Mouse (Mus musculus): ENCODE results near the gene Gch1.

- no peak for TF ChIP-seq CTCF (IDR thresholded peaks at IDR 0.05; ENCODE audit: extremely low read depth, insufficient read depth, insufficient read length, insufficient replicate concordance)
- no peak for TF ChIP-seq POLR2A (IDR thresholded peaks at IDR 0.05; ENCODE audit: low read depth, low read length)
Measured at GRCm38 (mm10) chr14:47186561-47186960, 2.7 kb downstream of the Gch1 start.

Data from spleen, adult 2 months (tissue).